Mouse (Mus musculus) thymus, postnatal 25 days (tissue): ENCODE data around the gene Scap.
"Not testable (repeated sequence)": the region's sequence is repeated elsewhere in the genome, so short reads cannot be mapped to it uniquely, and the experiment has no call there.

ENCODE experiments used
- DNase-seq: peaks from one replicate; pipeline ENCODE4 v3.0.0; 2022

Scap gene

DNA sequence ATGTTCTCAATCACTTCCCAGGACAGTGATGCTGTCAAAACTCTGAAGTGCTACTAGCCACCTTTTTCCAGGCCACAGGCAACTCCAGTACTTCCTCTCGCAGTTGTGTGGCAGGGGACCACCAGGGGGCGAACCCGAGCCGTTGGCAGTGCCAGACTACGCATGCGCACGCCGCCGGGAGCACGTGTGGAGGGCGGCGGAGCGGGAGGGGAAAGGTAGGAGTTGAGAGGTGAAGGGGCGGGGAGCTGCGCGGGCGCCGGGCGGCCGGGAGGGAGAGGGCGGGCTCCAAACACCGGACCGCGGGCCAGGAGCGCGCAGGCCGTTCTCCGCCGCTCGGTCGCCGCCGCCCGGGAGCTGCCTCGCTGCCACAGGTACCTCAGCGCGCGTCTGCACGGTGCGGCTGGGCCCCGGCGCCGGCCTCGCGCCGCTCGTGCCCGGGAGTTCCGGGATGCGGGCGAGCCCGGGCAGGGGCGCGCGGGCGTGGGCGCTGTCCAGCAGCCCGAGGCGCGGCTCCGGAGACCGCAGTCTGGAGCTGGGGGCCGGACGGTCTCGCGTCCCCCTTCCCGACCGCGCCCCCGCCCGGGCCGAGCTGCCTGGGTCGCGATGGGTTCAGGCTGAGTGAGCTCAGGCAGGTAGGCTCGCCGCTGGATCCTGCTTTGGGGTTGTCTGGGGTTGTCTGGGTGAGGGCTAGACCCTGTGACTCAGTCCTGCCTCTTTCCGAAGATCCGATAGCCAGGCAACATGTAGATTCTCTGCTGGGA is at the start of gene Scap:
Gene Scap (plus strand): TSS at position 154 of the 761 bp plus-strand sequence.
- DNase-seq = peak; percentile 99

DNA sequence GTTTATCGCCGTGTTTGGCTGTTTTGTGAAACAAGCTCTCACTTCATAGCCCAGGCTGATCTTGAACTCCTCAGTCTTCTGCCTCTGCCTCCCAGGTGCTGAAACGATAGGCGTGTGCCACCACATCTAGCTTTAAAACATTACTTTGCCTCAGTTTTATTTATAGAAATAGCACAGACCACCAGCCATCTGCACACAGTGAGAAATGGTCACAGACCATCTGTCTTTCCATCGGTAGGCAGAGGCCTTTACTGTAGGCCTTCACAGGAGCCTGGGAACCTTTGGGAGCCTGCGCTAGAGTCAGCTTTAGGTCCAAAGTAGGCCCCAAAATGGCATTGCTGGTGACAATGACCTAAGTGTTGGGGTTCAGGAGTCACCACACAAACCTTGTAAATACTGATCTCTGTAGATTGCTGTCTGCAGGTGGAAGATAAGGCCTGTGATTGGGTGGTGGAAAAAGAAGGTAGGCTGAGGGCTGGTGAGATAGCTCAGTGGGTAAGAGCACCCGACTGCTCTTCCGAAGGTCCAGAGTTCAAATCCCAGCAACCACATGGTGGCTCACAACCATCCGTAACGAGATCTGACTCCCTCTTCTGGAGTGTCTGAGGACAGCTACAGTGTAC is 48.9 kb upstream of the Scap start:
- DNase-seq = no peak

DNA sequence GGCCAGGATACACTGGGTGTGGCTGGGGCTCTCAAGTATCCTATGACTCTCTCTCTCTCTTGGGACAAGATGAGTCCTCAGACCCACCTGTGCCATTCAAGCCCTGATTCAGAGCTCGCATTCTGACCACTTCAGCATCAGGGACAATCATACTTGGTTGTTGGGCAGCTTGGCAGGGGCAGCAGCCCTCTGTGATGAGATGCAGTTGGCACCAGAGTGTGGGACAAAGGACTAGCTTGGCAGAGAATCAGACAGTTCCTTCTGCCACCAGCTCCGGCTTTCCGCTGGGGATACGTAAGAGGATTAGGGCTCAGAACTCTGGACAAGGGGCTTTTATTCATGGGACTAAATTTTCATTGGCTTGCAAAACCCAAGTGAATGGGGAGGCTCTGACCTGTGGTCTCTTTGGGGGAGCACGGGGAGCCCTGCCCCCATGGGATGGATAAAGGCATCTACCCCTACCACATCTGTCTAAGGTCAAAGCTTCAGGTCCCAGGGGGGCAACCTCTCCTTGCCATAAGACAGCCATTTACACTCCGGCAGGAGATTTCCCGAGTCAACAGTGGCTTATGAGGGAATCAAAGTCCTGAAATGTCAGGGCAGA is 45.7 kb upstream of the Scap start:
- no peak for DNase-seq

DNA sequence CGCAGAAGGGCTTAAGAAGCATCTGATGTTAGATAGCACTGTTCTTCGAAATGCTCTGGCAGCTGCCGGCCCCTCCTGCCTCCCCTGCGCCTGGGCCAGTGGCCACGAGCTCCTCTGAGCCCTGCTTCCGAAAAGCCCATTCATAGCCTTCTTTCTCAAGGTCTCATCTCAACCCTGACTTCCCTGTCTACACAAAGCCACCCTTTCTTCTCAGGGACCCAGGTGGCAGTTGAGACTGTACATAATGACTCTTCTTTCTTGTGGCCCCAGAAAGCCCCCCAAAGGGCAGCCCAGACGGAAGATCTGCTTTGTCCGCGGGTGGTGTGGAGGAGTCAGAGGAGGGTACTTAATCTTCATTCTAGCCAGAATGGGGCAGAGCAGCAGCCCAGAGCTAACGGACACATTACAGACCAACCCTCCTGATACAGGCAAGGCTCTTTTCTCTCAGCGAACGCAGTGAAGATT is 39.8 kb upstream of the Scap start:
- DNase-seq = no peak

DNA sequence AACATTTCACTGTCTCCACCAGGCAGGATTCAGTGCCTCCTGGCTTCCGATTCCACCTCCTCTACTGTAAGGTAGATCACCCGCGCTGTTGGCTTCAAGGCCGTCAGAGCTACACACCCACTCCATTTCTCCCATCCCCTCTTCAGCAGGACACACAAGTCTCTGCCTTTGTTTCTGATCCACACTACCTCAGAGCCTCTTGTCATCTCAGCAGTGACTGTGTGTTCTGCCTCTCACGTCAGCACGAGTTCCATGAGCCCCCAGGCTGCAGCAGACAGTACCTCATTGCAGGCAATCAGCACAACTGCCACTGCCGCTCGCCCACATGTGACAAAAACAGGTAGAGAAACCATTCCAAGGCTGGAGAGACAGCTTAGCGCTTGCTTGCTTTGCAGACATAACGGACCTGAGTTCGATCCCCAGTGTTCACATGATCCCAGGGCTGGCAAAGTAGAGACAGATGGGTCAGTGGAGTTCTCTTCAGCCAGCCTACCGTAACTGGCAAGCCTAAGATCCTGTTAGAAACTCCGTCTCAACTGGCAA is 39.1 kb upstream of the Scap start:
- no peak for DNase-seq

DNA sequence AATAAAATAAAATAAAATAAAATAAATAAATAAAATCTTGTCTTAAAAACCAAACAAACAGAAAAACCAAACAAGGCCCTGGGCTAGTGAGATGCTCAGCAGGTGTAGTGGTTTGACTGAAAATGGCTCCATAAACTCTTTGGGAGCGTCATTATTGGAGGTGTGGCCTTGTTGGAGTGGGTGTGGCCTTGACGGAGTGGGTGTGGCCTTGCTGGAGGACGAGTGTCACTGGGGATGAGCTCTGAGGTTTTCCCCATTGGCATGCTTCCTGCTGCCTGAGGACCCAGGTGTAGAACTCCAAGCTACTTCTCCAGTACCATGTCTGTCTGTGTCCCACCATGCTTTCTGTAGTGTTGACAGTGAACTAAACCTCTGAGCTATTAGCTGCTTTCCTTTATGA is 38.3 kb upstream of the Scap start:
- DNase-seq = no peak

DNA sequence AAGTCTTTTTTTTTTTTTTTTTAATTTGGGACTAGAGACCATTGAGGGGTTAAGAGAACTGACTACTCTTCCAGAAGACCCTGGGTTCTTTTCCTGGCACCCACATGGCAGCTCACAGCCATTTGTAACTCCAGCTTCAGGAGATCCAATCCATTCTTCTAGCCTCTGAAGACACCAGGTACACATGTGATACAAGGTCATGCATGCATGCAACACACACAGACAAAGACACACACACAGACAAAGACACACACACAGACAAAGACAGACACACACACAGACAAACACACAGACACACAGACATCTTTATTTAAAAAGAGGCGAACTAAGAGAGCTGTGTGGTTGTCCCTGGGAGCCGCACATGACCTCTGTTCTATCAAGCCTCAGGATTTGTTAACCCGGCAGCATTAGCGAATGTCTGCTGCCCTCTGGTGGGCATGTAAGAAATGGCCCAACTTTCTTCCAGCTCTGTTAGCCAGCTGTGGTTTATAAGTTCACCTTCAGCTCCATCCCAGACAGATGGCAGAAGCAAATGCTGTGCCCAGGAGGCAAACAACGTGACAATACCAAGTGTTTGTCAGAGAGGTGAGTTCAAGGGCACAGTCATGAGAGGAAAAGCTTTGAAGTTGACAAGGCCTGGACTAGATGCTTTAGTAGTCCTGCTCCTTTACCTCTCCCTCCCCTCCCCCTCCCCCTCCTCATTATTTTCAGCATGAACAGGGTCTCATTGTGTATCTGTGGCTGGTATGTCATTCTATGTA is 36.0 kb upstream of the Scap start:
- DNase-seq = peak; percentile 75

DNA sequence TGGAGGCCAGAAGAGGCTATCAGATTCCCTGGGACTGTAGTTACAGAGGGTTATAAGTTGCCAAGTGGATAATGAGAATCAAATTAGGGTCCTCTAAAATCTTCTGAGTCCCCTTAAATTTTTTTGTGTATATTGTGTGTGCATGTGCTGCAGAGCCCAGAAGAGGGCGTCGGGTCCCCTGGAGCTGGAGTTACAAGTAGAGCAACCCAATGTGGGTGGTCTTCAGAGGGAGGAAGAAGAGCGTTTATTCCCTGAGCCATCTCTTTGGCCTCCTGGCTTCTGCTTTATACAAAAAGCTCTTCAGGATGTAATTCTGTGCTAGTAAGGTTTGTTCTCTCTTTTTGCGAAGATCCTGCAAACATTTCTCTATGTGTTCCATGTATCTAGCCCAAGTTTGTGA is 28.6 kb upstream of the Scap start:
- DNase-seq = peak; percentile 51

DNA sequence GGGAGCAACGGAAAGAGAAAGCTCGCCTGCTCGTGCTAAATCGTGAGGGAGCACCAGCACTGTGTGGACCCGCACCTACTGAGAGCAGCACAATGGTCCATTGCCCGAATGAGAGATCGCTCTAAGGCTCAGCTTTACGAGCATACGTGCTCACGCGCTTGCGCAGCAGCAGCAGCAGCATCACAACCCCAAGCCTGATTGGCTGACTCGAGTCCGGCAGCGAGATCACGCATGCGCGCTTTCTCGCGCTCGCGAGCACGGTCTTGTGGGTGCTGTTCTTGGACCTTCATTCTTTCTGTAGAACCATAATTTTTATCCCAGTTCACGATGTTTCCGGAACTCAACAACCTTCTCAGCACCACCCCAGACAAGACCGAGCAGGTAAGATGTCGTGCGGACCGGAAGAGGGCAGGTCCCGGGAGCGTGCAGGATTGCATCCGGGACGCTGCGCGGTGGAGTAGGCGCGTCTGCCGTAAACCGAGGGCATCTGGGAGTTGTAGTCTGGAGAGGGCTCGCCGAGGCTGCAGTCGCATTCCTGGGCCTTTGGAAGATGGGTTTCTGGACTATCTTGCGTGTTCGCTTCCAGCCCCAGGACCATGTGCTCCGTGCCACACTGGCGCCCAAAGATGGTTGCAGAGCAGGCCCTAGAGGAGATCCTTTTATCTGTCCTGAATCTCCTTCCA is 28.0 kb upstream of the Scap start, which contains the start of gene Elp6:
Gene Elp6 (plus strand): TSS at position 205 of the 683 bp plus-strand sequence.
- peak; percentile 89 for DNase-seq

DNA sequence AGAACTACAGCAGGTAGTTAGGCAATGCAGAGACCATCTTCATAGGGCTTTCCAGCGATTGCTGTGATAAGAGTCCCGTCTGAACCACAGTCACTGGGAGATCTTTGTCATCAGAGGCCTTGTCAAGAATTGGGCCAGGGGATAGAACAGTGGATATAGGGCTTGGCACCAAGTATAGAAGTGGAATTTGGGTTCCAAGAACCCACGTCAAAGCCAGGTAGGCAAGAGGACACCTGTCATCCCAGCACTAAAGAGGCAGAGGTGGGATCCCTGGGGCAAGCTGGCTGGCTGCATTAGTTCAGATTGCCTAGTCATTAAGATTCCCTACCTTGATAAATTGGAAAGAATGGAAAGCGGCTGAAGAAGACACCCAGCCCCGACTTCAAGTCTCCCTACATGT is 26.7 kb upstream of the Scap start:
- DNase-seq = no peak

DNA sequence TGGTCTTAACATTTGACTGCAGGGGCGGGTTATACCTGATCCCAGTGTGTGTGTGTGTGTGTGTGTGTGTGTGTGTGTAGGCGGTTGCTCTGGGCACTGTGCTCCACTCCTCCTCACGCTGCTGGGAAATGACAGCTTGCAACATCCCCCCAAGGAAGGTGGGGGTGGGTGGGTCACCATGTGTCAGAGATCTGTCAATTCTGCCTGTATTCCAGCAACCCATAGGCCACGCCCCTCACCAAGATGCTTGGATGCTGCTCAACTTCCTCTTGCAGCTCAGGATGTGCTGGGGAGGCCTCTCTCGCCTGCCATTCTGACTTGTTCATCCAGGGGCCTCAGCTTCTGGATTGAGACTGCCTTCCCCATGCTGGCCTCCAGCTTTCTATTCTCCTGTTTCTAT is 18.4 kb upstream of the Scap start:
- DNase-seq = no peak

DNA sequence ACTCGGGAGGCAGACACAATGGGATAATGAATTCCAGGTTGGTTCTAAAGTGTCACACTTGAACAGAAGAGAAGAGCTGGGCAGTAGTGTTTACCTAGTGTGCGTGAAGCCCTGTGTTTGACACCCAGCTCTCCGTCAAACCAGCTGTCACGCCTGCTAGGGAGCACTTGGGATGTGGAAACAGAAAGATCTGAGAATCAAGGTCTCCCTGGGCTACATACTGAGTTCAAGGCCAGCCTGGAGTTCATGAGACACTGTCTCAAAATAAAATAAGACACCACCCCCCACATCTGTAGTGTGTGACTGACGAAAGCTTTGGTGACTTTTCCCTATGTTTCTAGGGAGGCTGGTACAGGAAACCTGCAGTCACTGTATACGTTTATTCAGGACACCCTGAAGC is 17.7 kb upstream of the Scap start:
- DNase-seq = no peak

DNA sequence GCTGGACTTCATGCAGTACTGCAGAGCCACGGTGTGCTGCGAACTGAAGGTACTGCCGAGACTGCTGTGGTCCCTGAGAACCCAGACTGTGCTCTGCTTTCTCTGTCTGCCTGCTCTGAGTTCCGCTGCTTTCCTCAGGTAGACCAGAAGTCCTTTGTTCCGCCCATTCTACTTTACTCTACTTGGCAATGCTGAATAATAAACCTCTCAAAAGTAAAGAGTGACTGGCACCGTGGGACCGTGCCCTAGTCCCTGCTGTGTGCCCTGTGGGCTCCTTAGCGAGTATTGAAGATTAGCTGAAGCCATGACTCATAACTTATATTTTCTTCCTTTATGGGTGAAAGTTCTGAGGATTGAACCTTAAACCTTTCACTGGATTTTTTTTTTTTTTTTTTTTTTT is 17.2 kb upstream of the Scap start:
- no peak for DNase-seq

DNA sequence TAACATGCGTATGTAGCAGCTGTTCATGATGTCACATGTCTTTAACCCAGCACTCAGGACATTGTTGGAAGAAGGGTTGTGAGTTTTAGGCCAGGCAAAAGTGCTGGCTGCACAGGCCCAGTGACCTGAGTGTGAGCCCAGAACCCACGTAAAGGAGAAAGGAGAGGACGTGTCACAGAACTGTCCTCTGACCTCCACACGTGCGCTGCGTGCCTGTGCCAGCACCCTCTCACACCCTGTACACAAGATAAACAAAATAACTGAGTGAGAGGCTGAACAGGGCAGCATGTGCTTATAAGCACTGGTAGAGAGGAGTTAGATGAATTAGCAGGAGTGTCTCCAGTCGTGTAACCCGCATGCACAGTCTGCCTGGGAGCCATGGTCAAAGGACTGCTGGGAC is 16.6 kb upstream of the Scap start:
- DNase-seq = no peak

DNA sequence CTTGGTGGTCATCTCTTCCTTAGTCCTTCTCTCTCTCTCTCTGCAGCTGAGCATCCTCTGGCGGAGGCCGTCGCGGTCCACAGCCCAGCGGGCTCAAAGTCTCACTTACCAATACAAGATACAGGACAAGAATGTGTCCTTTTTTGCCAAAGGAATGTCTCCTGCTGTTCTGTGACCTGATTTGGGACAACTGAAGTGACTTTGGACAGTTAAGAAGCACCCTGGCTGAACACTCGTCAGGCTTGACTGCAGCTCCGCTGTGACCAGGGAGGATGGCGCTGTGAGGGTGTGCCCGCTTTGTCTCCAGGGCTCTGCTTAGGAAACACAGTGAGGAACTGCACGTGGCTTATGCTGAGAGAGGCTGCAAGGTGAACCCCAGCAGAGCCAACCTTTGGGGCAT is 12.3 kb upstream of the Scap start:
- no peak for DNase-seq

DNA sequence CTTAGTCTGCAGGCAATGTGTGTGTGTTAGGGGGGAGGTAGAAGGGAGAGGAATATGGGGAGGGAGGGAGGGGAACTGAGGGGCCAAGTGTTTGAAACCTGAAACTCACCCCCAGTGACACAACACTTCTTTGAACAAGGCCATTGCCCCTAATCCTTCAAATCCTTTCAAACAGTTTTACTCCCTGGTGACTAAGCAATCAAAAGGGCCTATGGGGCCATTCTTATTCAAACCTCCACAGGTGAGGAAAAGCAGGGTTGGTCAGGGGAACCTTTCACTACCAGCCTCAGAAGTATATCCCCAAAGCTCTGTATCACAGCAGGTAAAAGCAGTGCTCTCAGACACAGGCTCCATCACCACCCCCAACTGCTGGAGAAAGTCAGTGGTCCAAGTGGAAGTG is 10.1 kb upstream of the Scap start:
- DNase-seq = no peak

DNA sequence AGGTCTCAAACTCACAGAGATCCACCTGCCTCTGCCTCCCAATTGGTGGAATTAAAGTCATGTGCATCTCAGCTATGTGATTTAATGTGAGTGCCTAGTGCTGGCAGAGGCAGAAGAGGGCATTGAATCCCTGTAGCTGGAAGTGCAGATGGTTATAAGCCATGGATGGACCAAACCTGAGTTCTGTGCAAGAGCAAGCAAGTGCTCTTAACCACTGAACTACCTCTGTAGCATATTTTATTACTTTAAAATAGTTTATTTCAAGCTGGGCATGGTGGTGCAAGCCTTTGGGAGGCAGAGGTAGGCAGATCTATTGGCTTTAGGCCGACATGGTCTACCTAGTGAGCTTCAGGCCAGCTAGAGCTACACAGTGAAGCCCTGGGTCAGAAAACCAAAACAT is 8.9 kb upstream of the Scap start:
- no peak for DNase-seq

DNA sequence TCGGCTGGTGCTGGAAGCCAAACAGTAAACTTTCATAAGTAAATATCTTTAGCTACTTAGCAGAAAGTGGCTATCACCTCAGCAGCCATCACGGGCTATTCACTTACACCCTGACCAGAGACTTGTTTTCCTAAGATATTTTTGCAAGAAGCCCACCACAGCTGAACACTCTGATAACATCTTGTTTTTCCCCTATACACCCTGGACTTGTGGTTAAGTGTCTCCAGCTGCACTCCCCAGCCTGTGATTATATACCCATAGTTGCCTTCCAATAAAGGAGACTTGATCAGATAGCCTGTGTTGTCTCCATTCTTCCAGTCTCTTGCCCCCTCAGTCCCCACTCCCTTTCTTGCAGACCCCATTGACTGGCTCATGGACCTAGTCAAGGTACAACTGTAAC is 4.9 kb upstream of the Scap start:
- DNase-seq = no peak

DNA sequence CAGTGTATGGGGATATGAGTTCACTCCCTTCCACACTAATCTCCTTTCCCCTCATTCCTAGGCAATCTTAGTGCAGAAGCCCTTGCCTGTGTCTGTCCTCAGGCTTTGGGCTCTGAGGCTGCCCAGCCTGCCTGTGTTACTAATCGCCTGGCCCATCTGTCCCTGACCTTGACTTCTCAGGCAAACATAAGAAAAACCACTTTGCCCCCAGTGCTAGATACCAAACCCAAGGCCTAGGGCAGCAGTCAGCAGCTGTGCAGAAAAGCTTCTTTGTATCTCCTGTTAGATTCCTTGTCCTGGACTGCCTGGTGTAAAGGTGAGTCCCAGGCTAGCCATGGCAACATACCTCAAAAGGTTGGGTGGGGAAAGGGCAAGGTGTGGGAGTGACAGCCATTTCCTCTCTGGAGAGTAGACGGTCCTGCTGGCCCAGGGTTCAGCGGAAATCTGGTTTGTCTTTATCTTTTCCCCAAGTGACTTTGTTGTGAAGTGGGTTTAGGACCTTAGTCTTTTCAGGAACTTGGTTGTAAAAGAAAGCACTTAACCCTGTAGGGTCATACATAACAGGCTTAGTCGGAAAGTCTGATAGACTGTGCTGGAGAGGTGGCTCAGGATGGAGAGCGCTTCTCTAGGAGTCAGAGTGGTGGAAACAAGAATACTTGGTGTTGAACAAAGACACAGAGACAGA is 4.0 kb upstream of the Scap start:
- peak; percentile 23 for DNase-seq

DNA sequence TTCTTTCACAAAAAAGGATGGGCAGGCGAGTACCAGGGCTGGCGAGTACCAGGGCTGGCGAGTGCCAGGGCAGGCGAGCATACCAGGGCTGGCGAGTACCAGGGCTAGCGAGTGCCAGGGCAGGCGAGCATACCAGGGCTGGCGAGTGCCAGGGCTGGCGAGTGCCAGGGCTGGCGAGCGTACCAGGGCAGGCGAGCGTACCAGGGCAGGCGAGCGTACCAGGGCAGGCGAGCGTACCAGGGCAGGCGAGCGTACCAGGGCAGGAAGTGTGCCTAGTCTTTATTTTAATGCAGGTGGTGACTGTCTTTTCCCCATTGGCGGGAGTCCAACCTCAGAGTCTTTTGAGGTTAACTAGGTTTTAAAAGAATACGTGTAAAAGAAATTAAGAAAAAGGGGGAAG is 3.4 kb upstream of the Scap start:
- peak; percentile 62 for DNase-seq

DNA sequence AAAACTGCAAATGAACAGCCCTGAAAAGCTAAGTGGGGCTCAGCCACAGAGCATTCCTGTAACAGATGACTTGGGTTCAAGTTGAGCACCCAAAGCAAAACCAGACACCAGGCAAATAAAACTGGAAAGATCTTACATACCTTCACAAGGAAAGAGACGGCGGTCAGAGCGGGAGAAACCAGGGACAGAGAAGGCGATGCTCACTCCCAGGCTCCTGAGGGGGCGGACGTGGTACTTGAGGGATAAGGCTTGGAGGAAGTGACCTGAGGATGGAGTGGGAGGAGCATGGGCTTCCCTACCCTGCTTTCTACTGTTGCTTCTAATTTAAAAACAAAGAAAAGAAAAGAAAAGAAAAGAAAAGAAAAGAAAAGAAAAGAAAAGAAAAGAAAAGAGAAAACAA is 2.7 kb upstream of the Scap start:
- DNase-seq = no peak

DNA sequence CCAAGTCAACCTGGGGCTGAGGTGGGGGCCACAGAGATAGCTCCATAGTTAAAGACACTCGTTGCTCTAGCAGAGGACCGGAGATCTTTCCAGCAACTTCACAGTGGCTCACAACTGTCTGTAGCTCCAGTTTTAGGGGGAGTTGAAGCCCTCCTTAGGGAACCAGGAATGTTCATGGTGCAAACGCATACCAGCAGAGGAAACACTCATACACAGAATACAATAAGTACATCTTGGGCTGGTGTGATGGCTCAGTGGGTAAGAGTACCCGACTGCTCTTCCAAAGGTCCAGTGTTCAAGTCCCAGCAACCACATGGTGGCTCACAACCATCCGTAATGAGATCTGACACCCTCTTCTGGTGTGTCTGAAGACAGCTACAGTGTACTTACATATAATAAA is 2.2 kb upstream of the Scap start:
- not testable (repeated sequence) for DNase-seq
